Mouse (Mus musculus) megakaryocyte progenitor cell, adult 5-6 weeks (primary cell): ENCODE results near the gene H2-Eb2. TPM values are rescaled to one million over a fixed set of nuclear protein-coding genes. Genes with fewer than 3 reads are reported as not detected.
"Not testable (repeated sequence)": the region's sequence is repeated elsewhere in the genome, so short reads cannot be mapped to it uniquely, and the experiment has no call there.

Experiments
- ATAC-seq: replicated peaks from 2 replicates; pipeline ENCODE4 v1.8.0; 2016; ENCODE audit warnings: mild to moderate bottlenecking, moderate TSS enrichment, inconsistent platforms; ENCODE audit not compliant: poor library complexity
- total RNA-seq, 2 experiments: library from RNA; stranded (forward) in 1 of 2; stranded (reverse) in 1 of 2; fragments of 157-497, 149-512 nt in 1 of 2; fragments of 200-1000 nt in 1 of 2; gene quantifications; 2 replicates each; pipeline versions ENCODE4 v1.2.3 to v1.2.4; 2015 to 2017

H2-Eb2 gene
- total RNA-seq, 2 experiments from 2014 or later: 0.02 TPM; not detected in 1

GRCm38 (mm10) chr17:34305380-34306030, 20.0 kb upstream of the H2-Eb2 start, which contains the start of gene H2-Eb1:
H2-Eb1 (plus strand) TSS chr17:34305867.
- peak; percentile 89 for ATAC-seq

- ATAC-seq: no peak
Measured at GRCm38 (mm10) chr17:34306407-34306806, 19.1 kb upstream of the H2-Eb2 start.

- no peak for ATAC-seq
Measured at GRCm38 (mm10) chr17:34307216-34307615, 18.2 kb upstream of the H2-Eb2 start.

- no peak for ATAC-seq
Measured at GRCm38 (mm10) chr17:34308161-34308560, 17.3 kb upstream of the H2-Eb2 start.

GRCm38 (mm10) chr17:34309225-34309624, 16.2 kb upstream of the H2-Eb2 start:
- no peak for ATAC-seq

- peak; percentile 66 for ATAC-seq
Measured at GRCm38 (mm10) chr17:34309683-34310385, 15.6 kb upstream of the H2-Eb2 start.

- ATAC-seq: not testable (repeated sequence)
Measured at GRCm38 (mm10) chr17:34310526-34310925, 14.9 kb upstream of the H2-Eb2 start.

- peak; percentile 30; the same call in 1 of the 2 replicates for ATAC-seq
Measured at GRCm38 (mm10) chr17:34312185-34312584, 13.3 kb upstream of the H2-Eb2 start.

GRCm38 (mm10) chr17:34313393-34313792, 12.1 kb upstream of the H2-Eb2 start:
- ATAC-seq: peak; percentile 92

- no peak for ATAC-seq
Measured at GRCm38 (mm10) chr17:34314286-34314685, 11.2 kb upstream of the H2-Eb2 start.

- no peak for ATAC-seq
Measured at GRCm38 (mm10) chr17:34315512-34315911, 10.0 kb upstream of the H2-Eb2 start.

GRCm38 (mm10) chr17:34316697-34317096, 8.8 kb upstream of the H2-Eb2 start:
- ATAC-seq: no peak

- ATAC-seq: peak; percentile 46; the same call in 1 of the 2 replicates
Measured at GRCm38 (mm10) chr17:34317275-34317674, 8.2 kb upstream of the H2-Eb2 start.

- no peak for ATAC-seq
Measured at GRCm38 (mm10) chr17:34326373-34326772, 908 bp downstream of the H2-Eb2 start.

- peak; percentile 69 for ATAC-seq
Measured at GRCm38 (mm10) chr17:34329807-34330206, 4.3 kb downstream of the H2-Eb2 start.

- no peak for ATAC-seq
Measured at GRCm38 (mm10) chr17:34331200-34331599, 5.7 kb downstream of the H2-Eb2 start.

- peak; percentile 87 for ATAC-seq
Measured at GRCm38 (mm10) chr17:34340619-34341402, 15.3 kb downstream of the H2-Eb2 start.

- ATAC-seq: no peak
Measured at GRCm38 (mm10) chr17:34344882-34345281, 19.4 kb downstream of the H2-Eb2 start.

GRCm38 (mm10) chr17:34345486-34345885, 20.0 kb downstream of the H2-Eb2 start:
- no peak for ATAC-seq

GRCm38 (mm10) chr17:34346041-34346440, 20.6 kb downstream of the H2-Eb2 start:
- ATAC-seq: 0 out of 2 replicates have a peak, but pooled peaks have one; percentile 30

- ATAC-seq: peak; percentile 83
Measured at GRCm38 (mm10) chr17:34347606-34348308, 22.3 kb downstream of the H2-Eb2 start.
